Mouse (Mus musculus): ENCODE data around the gene Cd81. TPM values are rescaled to one million over a fixed set of nuclear protein-coding genes. Genes with fewer than 3 reads are reported as not detected.

Gene Cd81
- total and polyA plus RNA-seq, 3 experiments, result 105 to 133 TPM; not detected in 1

- no peak for DNase-seq (ENCODE audit: low read depth, low spot score)
- Histone ChIP-seq H3K4me1 (ENCODE audit: control insufficient read depth in 1 of 2, insufficient read depth in 2 of 2, low read length in 2 of 2) (peaks cover 38 to 63% of the 10 kb centered on the region in 2 experiments), H3K27me3 (ENCODE audit: control insufficient read depth in 1 of 2, insufficient read depth in 2 of 2, low read length in 2 of 2) (no peaks in the 10 kb centered on the region), H3K9me3 (replicated peaks; ENCODE audit: insufficient read depth, low read length) (no peaks in the 10 kb centered on the region), H3K36me3 (ENCODE audit: control insufficient read depth in 1 of 2, insufficient read depth in 2 of 2, low read length in 2 of 2) (peaks cover 2 to 56% of the 10 kb centered on the region in 2 experiments; a peak in 3 of 4 replicates), H3K4me3 (ENCODE audit: control insufficient read depth in 1 of 2, insufficient read depth in 1 of 2, low read depth in 2 of 2, low read length in 2 of 2) (no peak overlapping the region), H3K9ac (ENCODE audit: control insufficient read depth, low read depth, low read length, poor library complexity, severe bottlenecking) (peak overlapping the region; percentile 44), H3K79me2 (ENCODE audit: control insufficient read depth, insufficient read depth, low read length, poor library complexity) (peaks cover 21% of the 10 kb centered on the region), H3K27ac (ENCODE audit: control insufficient read depth, low read depth, low read length) (peak overlapping the region; percentile 95)
- no peak for TF ChIP-seq POLR2AphosphoS2 (IDR thresholded peaks at IDR 0.05; ENCODE audit: low read length)
- TF ChIP-seq CHD1 (IDR thresholded peaks at IDR 0.05; ENCODE audit: low read depth, low read length), result no peak
- TF ChIP-seq ZKSCAN1 (IDR thresholded peaks at IDR 0.05; ENCODE audit: low read depth, low read length), result no peak
- no peak for TF ChIP-seq USF2 (IDR thresholded peaks at IDR 0.05; ENCODE audit: borderline replicate concordance in 1 of 2, insufficient read depth in 1 of 2, low read depth in 1 of 2, low read length in 2 of 2)
- peak; percentile 90 for TF ChIP-seq BHLHE40 (IDR thresholded peaks at IDR 0.05; ENCODE audit: borderline replicate concordance, low read depth, low read length)
- no peak for TF ChIP-seq ZNF384 (IDR thresholded peaks at IDR 0.05; ENCODE audit: low read depth, low read length)
- TF ChIP-seq KAT2A (conservative IDR thresholded peaks at IDR 0.05; ENCODE audit: low read depth, low read length), result no peak
- no peak for TF ChIP-seq CHD2 (IDR thresholded peaks at IDR 0.05; ENCODE audit: low read length)
- no peak for TF ChIP-seq E2F4 (IDR thresholded peaks at IDR 0.05; ENCODE audit: borderline replicate concordance, low read depth, low read length)
- peak; percentile 72; the same call in 1 of the 2 replicates for TF ChIP-seq TAL1 (IDR thresholded peaks at IDR 0.05; ENCODE audit: low read length)
- 0 out of 4 replicates have a peak, but pooled peaks of 1 of the 2 experiments have one; percentile 24 for TF ChIP-seq POLR2A (IDR thresholded peaks at IDR 0.05; ENCODE audit: control insufficient read depth in 1 of 2, insufficient read depth in 1 of 2, low read depth in 1 of 2, low read length in 2 of 2, poor library complexity in 1 of 2)
- TF ChIP-seq HCFC1 (IDR thresholded peaks at IDR 0.05; ENCODE audit: low read depth, low read length), result no peak
- TF ChIP-seq POLR2AphosphoS5 (IDR thresholded peaks at IDR 0.05; ENCODE audit: borderline replicate concordance, low read depth, low read length), result no peak
- TF ChIP-seq MEF2A (IDR thresholded peaks at IDR 0.05; ENCODE audit: extremely low read depth, insufficient replicate concordance, low read depth, low read length, poor library complexity, severe bottlenecking), result no peak
Measured at GRCm38 (mm10) chr7:143058221-143058697, 5.7 kb downstream of the Cd81 start.

GRCm38 (mm10) chr7:143059202-143059870 lies 6.8 kb downstream of the Cd81 start:
- peaks cover 38 to 55% of the 10 kb centered on the region in 2 experiments for H3K4me1 ChIP-seq (ENCODE audit: control insufficient read depth in 1 of 2, insufficient read depth in 2 of 2, low read length in 2 of 2)
- no peak overlapping the region for H3K4me3 ChIP-seq (ENCODE audit: control insufficient read depth in 1 of 2, insufficient read depth in 1 of 2, low read depth in 2 of 2, low read length in 2 of 2)
- H3K27me3 ChIP-seq (ENCODE audit: control insufficient read depth in 1 of 2, insufficient read depth in 2 of 2, low read length in 2 of 2), result no peaks in the 10 kb centered on the region
- DNase-seq (ENCODE audit: low read depth, low spot score), result peak; percentile 38
- H3K79me2 ChIP-seq (ENCODE audit: control insufficient read depth, insufficient read depth, low read length, poor library complexity), result peaks cover 12% of the 10 kb centered on the region
- no peaks in the 10 kb centered on the region for H3K9me3 ChIP-seq (replicated peaks; ENCODE audit: insufficient read depth, low read length)
- TF ChIP-seq ETS1 (IDR thresholded peaks at IDR 0.05; ENCODE audit: low read depth, low read length) (peak; percentile 4; the same call in 1 of the 2 replicates), ZC3H11A (IDR thresholded peaks at IDR 0.05; ENCODE audit: low read depth, low read length) (no peak), EP300 (IDR thresholded peaks at IDR 0.05; ENCODE audit: low read depth in 1 of 2, low read length in 2 of 2) (peak in 1 of 2 experiments; percentile 25; a peak in 1 of 4 replicates), CHD1 (IDR thresholded peaks at IDR 0.05; ENCODE audit: low read depth, low read length) (no peak), TBP (IDR thresholded peaks at IDR 0.05; ENCODE audit: low read depth, low read length) (no peak), MAZ (IDR thresholded peaks at IDR 0.05; ENCODE audit: low read depth, low read length) (no peak), CHD2 (IDR thresholded peaks at IDR 0.05; ENCODE audit: low read length) (no peak), TAL1 (IDR thresholded peaks at IDR 0.05; ENCODE audit: low read length) (peak; percentile 31; the same call in 1 of the 2 replicates), MAFK (IDR thresholded peaks at IDR 0.05; ENCODE audit: borderline replicate concordance, low read depth, low read length) (no peak)
- H3K9ac ChIP-seq (ENCODE audit: control insufficient read depth, low read depth, low read length, poor library complexity, severe bottlenecking), result no peak overlapping the region; the same call in 1 of the 2 replicates
- H3K36me3 ChIP-seq (ENCODE audit: control insufficient read depth in 1 of 2, insufficient read depth in 2 of 2, low read length in 2 of 2), result peaks cover 2 to 50% of the 10 kb centered on the region in 2 experiments; a peak in 3 of 4 replicates
- peak overlapping the region; percentile 95 for H3K27ac ChIP-seq (ENCODE audit: control insufficient read depth, low read depth, low read length)

All from MEL (cell line).